ENCODE assay signal across 9 mouse cellular contexts in genomic region chr3:108158383-108159037, GRCm38 (mm10). TPM values are rescaled to one million over a fixed set of nuclear protein-coding genes. Genes with fewer than 3 reads are reported as not detected.
DNase-seq lines count a peak whose midpoint lies in the region; ATAC-seq and TF ChIP-seq lines count a peak whose summit lies in the region.
"Had no signal": no experiment of that assay in that cellular context is flagged by ENCODE, and none has a peak within 500 bp of the region (broad histone marks: within the 10 kb centered on the region; RNA-seq: fewer than 3 reads in every experiment).

No protein-coding gene starts in this region.

- H3K36me3 ChIP-seq in hindbrain, postnatal 0 days (ENCODE audit: insufficient read depth, low read length): no peaks in the 10 kb centered on the region
- H3K36me3 ChIP-seq in midbrain, embryonic 15.5 days (replicated peaks): no peaks in the 10 kb centered on the region
- H3K36me3 ChIP-seq in liver, embryonic 12.5 days: no peaks in the 10 kb centered on the region

- TF ChIP-seq CTCF in hindbrain, postnatal 0 days (IDR thresholded peaks at IDR 0.05; ENCODE audit: low read depth): no peak

- H3K9ac ChIP-seq in hindbrain, postnatal 0 days (replicated peaks; ENCODE audit: low read length): 0 out of 2 replicates have a peak overlapping the region, but pooled peaks have one; percentile 21
- 0 out of 2 replicates have a peak overlapping the region, but pooled peaks have one; percentile 21 for H3K9ac ChIP-seq in midbrain, embryonic 15.5 days
- no peak overlapping the region for H3K9ac ChIP-seq in liver, embryonic 12.5 days

- no peaks in the 10 kb centered on the region for H3K9me3 ChIP-seq in hindbrain, postnatal 0 days (ENCODE audit: low read length)
- no peaks in the 10 kb centered on the region for H3K9me3 ChIP-seq in midbrain, embryonic 15.5 days
- no peaks in the 10 kb centered on the region for H3K9me3 ChIP-seq in liver, embryonic 12.5 days (replicated peaks)

- WGBS in hindbrain, postnatal 0 days: 39% methylated on average over 9 of the region's 9 CpGs
- 30% methylated on average over 9 of the region's 9 CpGs for WGBS in midbrain, embryonic 15.5 days
- WGBS in liver, embryonic 12.5 days (ENCODE audit: insufficient replicate concordance): 58% methylated on average over 9 of the region's 9 CpGs

- DNase-seq in retina, adult 2 months (ENCODE audit: low read depth, low spot score): peak; percentile 51
- DNase-seq in retina, embryonic 14.5 days (ENCODE audit: low spot score): no peak
- DNase-seq in hindbrain, postnatal 0 days (ENCODE audit: low spot score): peak; percentile 44
- no peak for DNase-seq in lung, postnatal 14 days
- DNase-seq in cerebellum, adult 11 months: no peak
- DNase-seq in adrenal gland, postnatal 14 days: no peak

- H3K4me1 ChIP-seq in hindbrain, postnatal 0 days (ENCODE audit: insufficient read depth, low read length): 0 out of 2 replicates have a peak, but pooled peaks cover 6% of the 10 kb centered on the region
- H3K4me1 ChIP-seq in midbrain, embryonic 15.5 days: peaks cover 19% of the 10 kb centered on the region
- no peaks in the 10 kb centered on the region for H3K4me1 ChIP-seq in liver, embryonic 12.5 days

- peak; percentile 53 for ATAC-seq in hindbrain, postnatal 0 days
- ATAC-seq in midbrain, embryonic 15.5 days (replicated peaks): peak; percentile 57
- no peak for ATAC-seq in liver, embryonic 12.5 days

- H3K27me3 ChIP-seq in hindbrain, postnatal 0 days (ENCODE audit: insufficient read depth, low read length): no peaks in the 10 kb centered on the region
- H3K27me3 ChIP-seq in midbrain, embryonic 15.5 days (replicated peaks): no peaks in the 10 kb centered on the region
- H3K27me3 ChIP-seq in liver, embryonic 12.5 days (replicated peaks): peaks cover 18% of the 10 kb centered on the region

- H3K27ac ChIP-seq in hindbrain, postnatal 0 days: peak overlapping the region; percentile 74
- H3K27ac ChIP-seq in midbrain, embryonic 15.5 days: peak overlapping the region; percentile 67
- H3K27ac ChIP-seq in liver, embryonic 12.5 days: no peak overlapping the region
- H3K27ac ChIP-seq: kidney, postnatal 0 days had no signal

- H3K4me3 ChIP-seq in hindbrain, postnatal 0 days (ENCODE audit: low read length): no peak overlapping the region
- no peak overlapping the region for H3K4me3 ChIP-seq in midbrain, embryonic 15.5 days
- H3K4me3 ChIP-seq in liver, embryonic 12.5 days: no peak overlapping the region

- H3K4me2 ChIP-seq in hindbrain, postnatal 0 days (ENCODE audit: low read depth, low read length): no peak overlapping the region
- no peak overlapping the region for H3K4me2 ChIP-seq in midbrain, embryonic 15.5 days
- H3K4me2 ChIP-seq in liver, embryonic 12.5 days: no peak overlapping the region

RNA-seq across cellular contexts. Expression of gene Gpr61, which starts 3.8 kb away (rescaled TPM):
- total RNA-seq in hindbrain, postnatal 0 days (2014; rRNA removed): 12.2 and 12.4 TPM in 2 replicates
- 6.1 and 6.8 TPM in 2 replicates for polyA plus RNA-seq in hindbrain, postnatal 0 days (2015; fragmentation: Nextera tagmentation; extraction: Ambion mirVana)
- 5.2 and 5.7 TPM in 2 replicates for polyA plus RNA-seq in midbrain, embryonic 15.5 days (2015; fragmentation: Nextera tagmentation; extraction: Ambion mirVana)
- 0.04 TPM in 1 of 2 replicates, not detected in the other for polyA plus RNA-seq in liver, embryonic 12.5 days (2016; fragmentation: Nextera tagmentation; extraction: Ambion mirVana)
- 0.23 TPM in 1 of 2 replicates, not detected in the other for total RNA-seq in adrenal gland, postnatal 14 days (2021)
- polyA plus RNA-seq: kidney, postnatal 0 days had no signal

RNA-seq across cellular contexts. Expression of gene Gnai3, which starts 12.6 kb away (rescaled TPM):
- total RNA-seq in hindbrain, postnatal 0 days (2014; rRNA removed): 61.0 and 66.6 TPM in 2 replicates
- 97.9 and 100 TPM in 2 replicates for polyA plus RNA-seq in hindbrain, postnatal 0 days (2015; fragmentation: Nextera tagmentation; extraction: Ambion mirVana)
- polyA plus RNA-seq in midbrain, embryonic 15.5 days (2015; fragmentation: Nextera tagmentation; extraction: Ambion mirVana): 111 and 114 TPM in 2 replicates
- 89.0 and 91.7 TPM in 2 replicates for polyA plus RNA-seq in liver, embryonic 12.5 days (2016; fragmentation: Nextera tagmentation; extraction: Ambion mirVana)
- total RNA-seq in adrenal gland, postnatal 14 days (2021): 134 and 140 TPM in 2 replicates

RNA-seq across cellular contexts. Expression of gene Amigo1, which starts 27.6 kb away (rescaled TPM):
- total RNA-seq in hindbrain, postnatal 0 days (2014; rRNA removed): 36.6 and 37.3 TPM in 2 replicates
- 10.7 and 11.3 TPM in 2 replicates for polyA plus RNA-seq in hindbrain, postnatal 0 days (2015; fragmentation: Nextera tagmentation; extraction: Ambion mirVana)
- polyA plus RNA-seq in midbrain, embryonic 15.5 days (2015; fragmentation: Nextera tagmentation; extraction: Ambion mirVana): 14.4 and 14.7 TPM in 2 replicates
- polyA plus RNA-seq in liver, embryonic 12.5 days (2016; fragmentation: Nextera tagmentation; extraction: Ambion mirVana): 1.1 and 1.2 TPM in 2 replicates
- 19.3 and 19.5 TPM in 2 replicates for total RNA-seq in adrenal gland, postnatal 14 days (2021)

RNA-seq across cellular contexts. Expression of gene Cyb561d1, which starts 42.5 kb away (rescaled TPM):
- 3.8 and 4.2 TPM in 2 replicates for total RNA-seq in hindbrain, postnatal 0 days (2014; rRNA removed)
- polyA plus RNA-seq in hindbrain, postnatal 0 days (2015; fragmentation: Nextera tagmentation; extraction: Ambion mirVana): 3.1 and 3.3 TPM in 2 replicates
- polyA plus RNA-seq in midbrain, embryonic 15.5 days (2015; fragmentation: Nextera tagmentation; extraction: Ambion mirVana): 4.1 and 4.6 TPM in 2 replicates
- polyA plus RNA-seq in liver, embryonic 12.5 days (2016; fragmentation: Nextera tagmentation; extraction: Ambion mirVana): 2.8 TPM in 2 replicates
- 5.7 and 9.6 TPM in 2 replicates for total RNA-seq in adrenal gland, postnatal 14 days (2021)

RNA-seq across cellular contexts. Expression of gene Atxn7l2, which starts 52.2 kb away (rescaled TPM):
- 18.4 and 20.8 TPM in 2 replicates for total RNA-seq in hindbrain, postnatal 0 days (2014; rRNA removed)
- 15.1 and 15.4 TPM in 2 replicates for polyA plus RNA-seq in hindbrain, postnatal 0 days (2015; fragmentation: Nextera tagmentation; extraction: Ambion mirVana)
- 26.4 and 26.8 TPM in 2 replicates for polyA plus RNA-seq in midbrain, embryonic 15.5 days (2015; fragmentation: Nextera tagmentation; extraction: Ambion mirVana)
- 4.5 and 4.9 TPM in 2 replicates for polyA plus RNA-seq in liver, embryonic 12.5 days (2016; fragmentation: Nextera tagmentation; extraction: Ambion mirVana)
- 8.1 and 10.2 TPM in 2 replicates for total RNA-seq in adrenal gland, postnatal 14 days (2021)

Comparison
In these comparisons a context has a peak if more than half of its experiments do, and no peak if none do; other contexts are left out.
1. DNase-seq: peak in retina, adult 2 months (single experiment) and hindbrain, postnatal 0 days (single experiment); none in retina, embryonic 14.5 days (single experiment), lung, postnatal 14 days (single experiment), cerebellum, adult 11 months (single experiment) and adrenal gland, postnatal 14 days (single experiment).